Mouse (Mus musculus): ENCODE measurements at regions not wholly inside any gene's neighbourhood (a gene's known extent, or its start where the extent isn't known, plus 50 kb on each side); places are given as distances from the start of the nearest gene placed in this dataset.
"Not testable (repeated sequence)": the region's sequence is repeated elsewhere in the genome, so short reads cannot be mapped to it uniquely, and the experiment has no call there.

- no peak for DNase-seq (ENCODE audit: low read depth, low spot score)
Observed at GRCm38 (mm10) chr1:114641215-114641614, 1043.3 kb upstream of the Cntnap5a start.

- DNase-seq (ENCODE audit: low read depth, low spot score), result not testable (repeated sequence)
Observed at GRCm38 (mm10) chr1:114641854-114642253, 1042.7 kb upstream of the Cntnap5a start.

- no peak for DNase-seq (ENCODE audit: low read depth, low spot score)
Observed at GRCm38 (mm10) chr1:114673954-114674353, 1010.6 kb upstream of the Cntnap5a start.

GRCm38 (mm10) chr1:114681258-114681657 lies 1003.3 kb upstream of the Cntnap5a start:
- no peak for DNase-seq (ENCODE audit: low read depth, low spot score)

- DNase-seq (ENCODE audit: low read depth, low spot score), result no peak
Observed at GRCm38 (mm10) chr1:114721142-114721541, 963.4 kb upstream of the Cntnap5a start.

GRCm38 (mm10) chr1:114729167-114729566 lies 955.4 kb upstream of the Cntnap5a start:
- DNase-seq (ENCODE audit: low read depth, low spot score), result peak; percentile 52

All from brain, embryonic 18.5 days (tissue).